14 mouse cellular contexts compared by ENCODE assay signal in the genomic region with DNA sequence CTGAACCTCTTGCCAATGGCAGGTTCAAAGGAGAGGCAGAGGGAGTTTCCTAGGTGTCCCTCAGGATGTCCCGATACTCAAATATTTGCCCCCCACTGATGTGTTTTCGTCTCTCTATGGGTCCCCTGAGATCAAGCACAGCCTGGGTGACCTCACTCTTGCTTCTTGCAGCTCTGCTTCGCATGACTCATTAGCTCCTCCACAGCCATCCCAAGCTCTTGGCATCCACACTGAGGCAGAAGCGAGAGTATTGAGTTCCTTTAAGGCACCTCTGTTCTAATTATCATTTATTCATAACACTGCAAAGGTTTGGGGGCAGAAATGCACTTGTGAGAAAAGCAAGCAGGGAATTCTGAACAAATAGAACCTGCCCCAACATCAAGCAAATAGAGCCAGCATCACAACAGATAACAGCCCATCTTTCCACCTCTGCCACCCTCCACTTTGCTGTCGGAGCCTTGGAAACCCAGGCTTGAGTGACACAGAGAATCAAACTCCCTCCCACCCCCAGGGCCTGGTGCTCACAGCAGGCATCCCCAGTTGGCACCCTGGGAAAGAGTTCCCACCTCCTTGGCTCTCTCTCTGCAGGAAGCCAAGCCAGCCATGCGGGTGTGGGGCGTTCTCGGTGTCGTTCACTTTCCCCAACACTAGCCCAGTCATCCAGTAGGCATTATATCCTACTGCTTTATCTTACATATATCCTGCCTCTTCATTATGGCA. TPM values are rescaled to one million over a fixed set of nuclear protein-coding genes. Genes with fewer than 3 reads are reported as not detected.
DNase-seq lines count a peak whose midpoint lies in the region; ATAC-seq lines count a peak whose summit lies in the region.
"Had no signal": no experiment of that assay in that cellular context is flagged by ENCODE, and none has a peak within 500 bp of the region (broad histone marks: within the 10 kb centered on the region; RNA-seq: fewer than 3 reads in every experiment).

No protein-coding gene starts in this region.

- H3K4me2 ChIP-seq in midbrain, embryonic 16.5 days (ENCODE audit: low read length) = no peak overlapping the region
- no peak overlapping the region for H3K4me2 ChIP-seq in midbrain, embryonic 11.5 days
- H3K4me2 ChIP-seq: heart, embryonic 15.5 days had no signal

- WGBS in midbrain, embryonic 16.5 days = 71% methylated on average over 9 of the region's 9 CpGs
- 79% methylated on average over 9 of the region's 9 CpGs for WGBS in midbrain, embryonic 11.5 days

- ATAC-seq in midbrain, embryonic 16.5 days = no peak
- ATAC-seq in midbrain, embryonic 11.5 days (ENCODE audit: low FRiP score) = no peak
- ATAC-seq: inflammation-experienced regulatory T-cells, adult 6 months had no signal

- H3K4me1 ChIP-seq in midbrain, embryonic 16.5 days (ENCODE audit: control insufficient read depth, insufficient read depth, low read length) = no peaks in the 10 kb centered on the region
- no peaks in the 10 kb centered on the region for H3K4me1 ChIP-seq in midbrain, embryonic 11.5 days (ENCODE audit: control insufficient read depth, insufficient read depth, low read length)
- H3K4me1 ChIP-seq: heart, embryonic 15.5 days had no signal

- peak; percentile 33 to 34 for DNase-seq in right cerebral cortex, adult 2 months (ENCODE audit: low spot score in 2 of 2)
- no peak for DNase-seq in right cerebral cortex, postnatal 25 days
- DNase-seq in frontal cortex, postnatal 36 days (ENCODE audit: low spot score in 2 of 2) = peak; percentile 55 to 60
- peak; percentile 33 to 57 for DNase-seq in left cerebral cortex, adult 9 months (ENCODE audit: low spot score in 2 of 2)
- no peak for DNase-seq in midbrain, embryonic 11.5 days (ENCODE audit: low spot score, missing footprints)
- DNase-seq in kidney, postnatal 4 days = no peak

- H3K4me3 ChIP-seq in midbrain, embryonic 16.5 days (ENCODE audit: low read depth, low read length) = no peak overlapping the region
- no peak overlapping the region for H3K4me3 ChIP-seq in midbrain, embryonic 11.5 days (ENCODE audit: low read depth, low read length)
- H3K4me3 ChIP-seq: forebrain, embryonic 10.5 days; heart, embryonic 15.5 days had no signal

- no peak overlapping the region for H3K27ac ChIP-seq in midbrain, embryonic 16.5 days (ENCODE audit: low read length)
- H3K27ac ChIP-seq in midbrain, embryonic 11.5 days (ENCODE audit: low read depth, low read length) = no peak overlapping the region
- H3K27ac ChIP-seq: forebrain, embryonic 10.5 days; heart, embryonic 15.5 days; liver, embryonic 14.5 days; macrophage had no signal

- H3K9me3 ChIP-seq in midbrain, embryonic 16.5 days (replicated peaks; ENCODE audit: control insufficient read depth, low read length, poor library complexity, severe bottlenecking) = no peaks in the 10 kb centered on the region
- H3K9me3 ChIP-seq in midbrain, embryonic 11.5 days (ENCODE audit: control insufficient read depth, low read length) = no peaks in the 10 kb centered on the region
- H3K9me3 ChIP-seq: forebrain, embryonic 10.5 days; G1E; heart, embryonic 15.5 days had no signal

- H3K9ac ChIP-seq in midbrain, embryonic 16.5 days (ENCODE audit: low read depth, low read length) = no peak overlapping the region
- no peak overlapping the region for H3K9ac ChIP-seq in midbrain, embryonic 11.5 days (ENCODE audit: low read length)
- H3K9ac ChIP-seq: heart, embryonic 15.5 days; liver, embryonic 14.5 days had no signal

- no peaks in the 10 kb centered on the region for H3K36me3 ChIP-seq in midbrain, embryonic 16.5 days (ENCODE audit: control insufficient read depth, insufficient read depth, low read length)
- H3K36me3 ChIP-seq in midbrain, embryonic 11.5 days (ENCODE audit: control insufficient read depth, insufficient read depth, low read length) = no peaks in the 10 kb centered on the region
- H3K36me3 ChIP-seq: forebrain, embryonic 10.5 days; G1E; heart, embryonic 15.5 days had no signal

- H3K27me3 ChIP-seq in midbrain, embryonic 16.5 days (ENCODE audit: control insufficient read depth, insufficient read depth, low read depth, low read length) = no peaks in the 10 kb centered on the region
- H3K27me3 ChIP-seq in midbrain, embryonic 11.5 days (ENCODE audit: control insufficient read depth, insufficient read depth, low read length) = no peaks in the 10 kb centered on the region

RNA-seq across cellular contexts. Expression of a gene that starts 33.1 kb away (rescaled TPM):
- 0.11 and 0.29 TPM in 2 replicates for polyA plus RNA-seq in midbrain, embryonic 16.5 days (2015; fragmentation: Nextera tagmentation; extraction: Ambion mirVana)
- polyA plus RNA-seq in midbrain, embryonic 11.5 days (2014; fragmentation: Nextera tagmentation; extraction: Ambion mirVana) = 0.08 and 0.19 TPM in 2 replicates
- polyA plus RNA-seq: G1E; stomach, embryonic 14.5 days had no signal

RNA-seq across cellular contexts. Expression of a gene that starts 37.8 kb away (rescaled TPM):
- 14.7 and 14.8 TPM in 2 replicates for polyA plus RNA-seq in midbrain, embryonic 16.5 days (2015; fragmentation: Nextera tagmentation; extraction: Ambion mirVana)
- 4.3 and 5.6 TPM in 2 replicates for polyA plus RNA-seq in midbrain, embryonic 11.5 days (2014; fragmentation: Nextera tagmentation; extraction: Ambion mirVana)
- polyA plus RNA-seq: G1E; heart, embryonic 15.5 days; inflammation-experienced regulatory T-cells, adult 6 months; macrophage had no signal

Comparison
In these comparisons a context has a peak if more than half of its experiments do, and no peak if none do; other contexts are left out.
1. DNase-seq: peak in right cerebral cortex, adult 2 months (2 of 2), frontal cortex, postnatal 36 days (2 of 2) and left cerebral cortex, adult 9 months (2 of 2); none in right cerebral cortex, postnatal 25 days (single experiment), midbrain, embryonic 11.5 days (single experiment) and kidney, postnatal 4 days (0 of 2).